Mouse (Mus musculus): ENCODE measurements around the gene Fzd2. TPM values are rescaled to one million over a fixed set of nuclear protein-coding genes. Genes with fewer than 3 reads are reported as not detected.
"Not testable (repeated sequence)": the region's sequence is repeated elsewhere in the genome, so short reads cannot be mapped to it uniquely, and the experiment has no call there.

Fzd2 gene
- total RNA-seq, 2 experiments from 2014 or later = 2.5 to 2.7 TPM

DNA sequence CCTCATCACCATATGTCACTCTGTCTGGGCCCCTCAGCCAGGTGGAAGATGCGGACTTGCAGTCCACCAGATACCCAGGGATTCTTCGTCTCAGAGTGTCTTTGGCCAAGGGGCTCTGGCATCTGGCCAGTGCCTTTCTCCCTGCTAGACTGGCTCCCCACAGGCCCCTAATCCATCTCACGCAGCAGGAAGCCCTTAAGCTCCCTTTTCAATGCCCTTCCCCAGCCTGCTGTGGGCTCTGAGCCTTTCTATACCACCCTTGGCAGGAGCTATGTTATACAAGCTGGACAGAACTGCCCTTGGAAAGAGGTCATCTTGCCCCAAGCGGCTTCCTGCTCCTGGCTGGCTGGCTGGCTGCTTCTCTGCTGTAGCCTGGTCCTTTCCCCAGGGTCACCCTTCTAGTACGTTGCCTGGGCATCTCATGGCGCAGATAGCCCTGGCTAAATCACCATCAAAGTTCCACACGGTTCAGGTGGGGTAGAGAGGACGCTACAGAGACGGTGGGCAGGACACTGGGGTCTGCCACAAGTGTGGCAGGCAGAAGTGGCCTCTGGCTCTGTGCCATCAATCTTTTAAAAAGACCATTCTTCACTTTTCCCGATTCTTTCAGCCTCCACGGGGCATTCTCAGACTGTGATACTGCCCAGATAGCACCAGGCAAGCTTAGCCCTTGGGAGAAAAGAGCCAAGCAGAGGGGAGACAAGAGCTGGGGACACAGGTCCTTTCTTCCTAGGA, 22.7 kb upstream of the Fzd2 start:
- no peak for DNase-seq

- DNase-seq = no peak
Observed at GRCm38 (mm10) chr11:102582016-102582610, 22.1 kb upstream of the Fzd2 start.

DNA sequence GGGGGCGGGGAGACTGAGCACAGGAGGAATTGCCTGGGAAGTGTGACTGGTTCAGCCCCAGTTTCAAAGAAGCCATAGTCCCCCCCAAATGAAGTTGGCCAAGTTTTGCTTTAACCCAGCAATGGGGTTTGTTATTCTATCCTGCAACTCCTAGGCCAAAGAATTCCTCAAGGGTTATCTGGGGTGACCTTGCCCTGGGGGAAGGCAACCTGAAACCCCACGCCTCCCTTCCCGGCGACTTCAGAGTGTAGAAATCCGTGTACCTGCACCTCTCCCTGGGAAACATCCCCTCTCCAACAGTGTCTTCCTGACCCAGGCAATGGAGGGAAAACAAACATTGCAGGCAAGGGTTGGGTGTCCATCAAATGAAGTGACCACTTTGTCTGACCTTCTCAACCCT, 21.5 kb upstream of the Fzd2 start:
- DNase-seq = no peak

GRCm38 (mm10) chr11:102586445-102587130, 17.6 kb upstream of the Fzd2 start:
- no peak for DNase-seq

DNA sequence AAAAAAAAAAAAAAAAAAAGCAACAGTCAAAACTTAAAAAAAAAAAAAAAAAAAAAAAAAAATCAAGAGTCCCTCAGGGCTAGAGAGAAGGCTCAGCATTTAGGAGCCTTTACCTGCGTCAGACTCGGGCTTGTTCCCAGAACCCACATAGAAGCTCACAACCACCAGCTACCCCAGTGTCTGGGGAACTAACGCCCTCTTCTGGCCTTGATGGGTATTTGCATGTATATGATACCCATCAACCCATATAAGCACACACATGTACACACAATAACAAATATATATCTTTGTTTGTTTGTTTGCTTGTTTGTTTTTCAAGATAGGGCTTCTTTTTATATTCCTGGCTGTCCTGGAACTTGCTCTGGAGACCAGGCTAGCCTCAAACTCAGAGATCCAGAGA, 16.6 kb upstream of the Fzd2 start:
- DNase-seq = no peak

GRCm38 (mm10) chr11:102595341-102595820, 8.8 kb upstream of the Fzd2 start:
- DNase-seq = no peak

DNA sequence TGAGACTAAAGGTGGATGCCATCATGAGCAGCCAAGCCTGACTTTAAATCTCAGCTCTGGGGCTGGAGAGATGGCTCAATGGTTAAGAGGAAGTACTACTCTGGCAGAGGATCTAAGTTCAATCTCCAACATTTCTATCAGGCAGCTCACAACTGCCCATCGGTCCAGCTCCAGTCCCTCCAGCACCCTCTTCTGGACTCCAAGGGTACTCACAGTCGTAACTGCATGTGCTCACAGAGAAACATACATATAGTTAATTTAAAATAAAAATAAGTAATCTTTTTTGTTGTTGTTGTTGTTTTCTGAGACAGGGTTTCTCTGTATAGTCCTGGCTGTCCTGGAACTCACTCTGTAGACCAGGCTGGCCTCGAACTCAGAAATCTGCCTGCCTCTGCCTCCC, 4.3 kb upstream of the Fzd2 start:
- no peak for DNase-seq

- DNase-seq = peak; percentile 39
Observed at GRCm38 (mm10) chr11:102602816-102603495, 1.2 kb upstream of the Fzd2 start.

DNA sequence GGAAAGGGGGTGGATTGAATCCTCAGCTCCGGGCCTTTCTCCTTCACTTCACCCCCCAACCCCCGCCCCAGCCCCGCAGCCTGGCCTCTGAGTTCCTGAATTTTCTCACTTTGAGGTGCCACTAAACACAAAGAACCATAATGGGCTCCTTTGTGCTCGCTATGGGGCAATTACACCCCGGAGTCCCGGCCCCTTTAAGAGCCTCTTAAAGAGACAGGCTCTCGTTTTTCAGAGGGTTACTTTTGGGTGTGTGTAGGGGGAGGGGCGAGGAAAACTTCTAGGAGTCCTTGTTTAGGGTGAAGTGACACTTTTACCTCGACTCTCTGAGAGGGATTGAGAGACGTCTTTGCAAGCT, 723 bp upstream of the Fzd2 start:
- peak; percentile 31 for DNase-seq

GRCm38 (mm10) chr11:102604777-102605552, 769 bp downstream of the Fzd2 start:
- DNase-seq = peak; percentile 15

DNA sequence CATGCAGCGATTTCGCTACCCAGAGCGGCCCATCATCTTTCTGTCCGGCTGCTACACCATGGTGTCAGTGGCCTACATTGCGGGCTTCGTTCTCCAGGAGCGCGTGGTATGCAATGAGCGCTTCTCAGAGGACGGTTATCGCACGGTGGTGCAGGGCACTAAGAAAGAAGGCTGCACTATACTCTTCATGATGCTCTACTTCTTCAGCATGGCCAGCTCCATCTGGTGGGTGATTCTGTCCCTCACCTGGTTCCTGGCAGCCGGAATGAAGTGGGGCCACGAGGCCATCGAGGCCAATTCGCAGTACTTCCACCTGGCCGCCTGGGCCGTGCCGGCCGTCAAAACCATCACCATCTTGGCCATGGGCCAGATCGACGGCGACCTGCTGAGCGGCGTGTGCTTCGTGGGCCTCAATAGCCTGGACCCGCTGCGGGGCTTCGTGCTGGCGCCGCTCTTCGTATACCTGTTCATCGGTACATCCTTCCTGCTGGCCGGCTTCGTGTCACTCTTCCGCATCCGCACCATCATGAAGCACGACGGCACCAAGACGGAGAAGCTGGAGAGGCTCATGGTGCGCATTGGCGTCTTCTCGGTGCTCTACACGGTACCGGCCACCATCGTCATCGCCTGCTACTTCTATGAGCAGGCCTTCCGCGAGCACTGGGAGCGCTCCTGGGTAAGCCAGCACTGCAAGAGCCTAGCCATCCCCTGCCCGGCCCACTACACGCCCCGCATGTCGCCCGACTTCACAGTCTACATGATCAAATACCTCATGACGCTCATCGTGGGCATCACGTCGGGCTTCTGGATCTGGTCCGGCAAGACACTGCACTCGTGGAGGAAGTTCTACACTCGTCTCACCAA, 1.6 kb downstream of the Fzd2 start:
- DNase-seq = no peak

DNA sequence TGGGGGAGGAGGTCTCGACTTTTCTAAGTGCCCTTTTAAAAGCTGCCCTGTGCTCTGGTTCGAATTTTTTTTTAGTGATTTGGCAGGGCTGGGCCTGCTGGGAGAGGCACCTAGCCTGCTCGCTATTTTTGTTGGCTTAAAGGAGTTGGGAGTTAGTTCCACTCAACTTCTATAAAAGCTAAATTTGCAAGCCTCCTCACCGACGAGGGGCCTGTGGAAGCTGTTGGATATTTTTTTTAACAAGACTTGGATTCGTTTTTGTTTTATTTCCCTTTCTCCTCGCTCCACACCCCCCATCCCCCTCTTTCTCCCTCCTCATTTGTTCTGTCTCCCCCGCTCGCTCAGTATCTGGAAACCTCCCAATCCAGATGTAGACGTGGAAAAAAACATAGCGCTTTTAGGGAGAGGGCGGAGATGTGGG, 2.6 kb downstream of the Fzd2 start:
- no peak for DNase-seq

GRCm38 (mm10) chr11:102607201-102607600, 3.0 kb downstream of the Fzd2 start:
- not testable (repeated sequence) for DNase-seq

GRCm38 (mm10) chr11:102607686-102608548, 3.7 kb downstream of the Fzd2 start:
- DNase-seq = no peak

GRCm38 (mm10) chr11:102608691-102609090, 4.5 kb downstream of the Fzd2 start:
- DNase-seq = no peak

DNA sequence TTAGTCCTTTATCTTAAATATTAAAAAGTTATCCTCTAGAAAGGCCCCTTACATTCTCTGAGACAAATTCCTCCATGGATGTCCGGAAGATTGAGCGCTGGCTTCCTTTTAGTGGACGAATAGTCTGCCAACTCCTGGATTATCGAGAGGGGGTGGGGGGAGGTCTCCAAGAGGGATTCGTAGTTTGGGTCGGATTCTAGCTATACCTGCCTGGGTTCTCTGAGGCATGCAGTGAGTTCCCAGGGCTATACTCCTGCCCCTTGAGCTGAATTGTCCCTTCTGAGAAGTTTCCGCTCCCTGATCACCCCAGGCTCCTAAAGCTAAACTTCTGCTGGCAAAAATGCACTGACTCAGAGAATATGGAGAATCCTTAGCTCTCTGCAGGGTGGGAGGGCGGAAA, 5.3 kb downstream of the Fzd2 start:
- no peak for DNase-seq

GRCm38 (mm10) chr11:102610260-102610659, 6.1 kb downstream of the Fzd2 start:
- no peak for DNase-seq

- DNase-seq = no peak
Observed at GRCm38 (mm10) chr11:102610675-102611316, 6.6 kb downstream of the Fzd2 start.

- DNase-seq = no peak
Observed at GRCm38 (mm10) chr11:102611317-102611705, 7.1 kb downstream of the Fzd2 start.

Measured in gastrocnemius, postnatal 25 days (tissue).